Mouse (Mus musculus) stomach, postnatal 0 days (tissue): Measurements from ENCODE around the gene Ifngr2. TPM values are rescaled to one million over a fixed set of nuclear protein-coding genes. Genes with fewer than 3 reads are reported as not detected.

ENCODE experiments used
- ATAC-seq: fragments of 200-750 bp; cut with Nextera tagmentation; 2 replicates; pipeline ENCODE4 v1.8.0; 2017; ENCODE audit not compliant: low FRiP score, low TSS enrichment
- DNase-seq: peaks from one replicate; pipeline ENCODE4 v3.0.0-alpha.2; 2016; ENCODE audit warnings: low spot score
- H3K27ac ChIP-seq: fragments of 300-500 bp; sonication (generic); replicated peaks from 2 replicates; pipeline ENCODE4 v1.5.1; 2014; ENCODE audit warnings: mild to moderate bottlenecking, control low read depth
- H3K27me3 ChIP-seq: fragments of 300-500 bp; sonication (generic); 2 replicates; pipeline ENCODE4 v1.6.1; 2014; ENCODE audit warnings: low read length; ENCODE audit not compliant: control insufficient read depth, insufficient read depth
- H3K36me3 ChIP-seq: fragments of 300-500 bp; sonication (generic); 2 replicates; pipeline ENCODE4 v1.6.1; 2014; ENCODE audit warnings: low read length, mixed read lengths; ENCODE audit not compliant: control insufficient read depth, insufficient read depth
- H3K4me1 ChIP-seq: fragments of 300-500 bp; sonication (generic); replicated peaks from 2 replicates; pipeline ENCODE4 v1.6.1; 2014; ENCODE audit warnings: antibody characterized with exemption; ENCODE audit not compliant: control insufficient read depth, insufficient read depth
- H3K4me2 ChIP-seq: fragments of 300-500 bp; sonication (generic); replicated peaks from 2 replicates; pipeline ENCODE4 v1.6.1; 2014; ENCODE audit warnings: low read depth, mild to moderate bottlenecking, control low read depth, moderate library complexity
- H3K4me3 ChIP-seq: fragments of 300-500 bp; sonication (generic); 2 replicates; pipeline ENCODE4 v1.5.1; 2014; ENCODE audit warnings: low read depth, low read length, control low read depth
- H3K9ac ChIP-seq: fragments of 300-500 bp; sonication (generic); 2 replicates; pipeline ENCODE4 v1.6.1; 2014; ENCODE audit warnings: mild to moderate bottlenecking, low read length, control low read depth, mixed read lengths
- H3K9me3 ChIP-seq: fragments of 300-500 bp; sonication (generic); 2 replicates; pipeline ENCODE4 v1.6.1; 2016; ENCODE audit warnings: low read length; ENCODE audit not compliant: control insufficient read depth
- CTCF ChIP-seq: IDR thresholded peaks from 2 replicates; pipeline ENCODE4 v1.5.1; 2016; ENCODE audit warnings: antibody characterized with exemption, low read depth, mild to moderate bottlenecking, moderate library complexity
- EP300 ChIP-seq: optimal IDR thresholded peaks from 2 replicates; pipeline ENCODE3; 2016; ENCODE audit warnings: antibody characterized with exemption
- WGBS: fragments of 180-500 bp; shearing (Covaris S2); extraction: QIAGEN DNeasy Blood & Tissue Kit; methylation state at CpG from one replicate; pipeline ENCODE4 v1.1.7; 2014; 5-methylcytosine and 5-hydroxymethylcytosine counted together
- polyA plus RNA-seq: library from polyadenylated mRNA; unstranded; fragments of >200 nt; fragmentation: Nextera tagmentation; extraction: Ambion mirVana; gene quantifications from 2 replicates; pipeline ENCODE4 v1.2.1, GENCODE M21; 2015

Gene Ifngr2
- polyA plus RNA-seq, 1 experiment from 2014 or later, result 57.8 TPM

DNA sequence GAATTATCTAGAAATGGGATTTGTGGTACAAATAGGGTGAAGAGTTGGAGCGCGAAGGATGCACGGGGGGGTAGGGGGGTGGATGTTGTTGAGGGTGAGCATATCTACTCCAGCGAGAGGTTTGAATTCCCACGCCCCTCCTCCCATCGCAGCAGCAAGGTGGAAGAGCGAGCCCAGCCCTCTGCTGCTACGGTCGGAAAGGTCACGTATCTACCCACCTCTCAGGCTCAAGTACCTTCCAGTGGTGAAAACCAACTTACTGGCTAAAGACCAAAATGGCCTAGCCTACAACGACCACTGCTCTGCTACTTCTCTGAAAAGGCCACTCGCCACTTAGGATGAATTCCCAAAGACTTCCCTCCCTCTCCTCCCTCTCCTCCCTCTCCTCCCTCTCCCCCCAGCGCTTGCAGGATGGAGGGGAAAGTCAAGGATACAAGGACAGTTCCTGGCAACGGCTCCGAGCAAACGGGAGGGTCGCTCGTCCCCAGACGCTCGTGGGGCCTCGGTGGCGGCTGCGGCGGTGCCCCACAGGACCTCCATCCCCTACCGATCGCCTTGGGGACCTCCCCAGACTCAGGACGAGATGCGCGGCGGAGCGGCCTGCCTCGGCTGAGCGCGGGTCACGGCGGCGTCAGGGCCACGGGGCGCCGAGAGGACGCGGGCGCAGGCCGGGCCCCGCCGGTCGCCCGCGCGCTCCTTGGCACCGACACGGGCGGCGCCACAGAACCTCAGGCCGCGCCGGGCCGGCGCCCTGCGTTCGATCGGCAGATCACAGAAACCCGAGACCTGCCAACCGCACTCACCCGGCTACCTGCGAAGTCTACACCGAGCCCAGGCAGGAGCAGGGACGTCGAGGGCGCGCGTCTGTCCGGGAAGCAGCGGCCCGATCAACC is 50.2 kb downstream of the Ifngr2 start:
- peak overlapping the region; percentile 77 for H3K27ac ChIP-seq
- H3K36me3 ChIP-seq, result no peaks in the 10 kb centered on the region
- TF ChIP-seq CTCF (no peak), EP300 (no peak)
- DNase-seq (peak; percentile 36), ATAC-seq (no peak; the same call in 1 of the 2 replicates)
- WGBS, result 1% methylated on average over 63 of the region's 75 CpGs
- H3K9me3 ChIP-seq, result no peaks in the 10 kb centered on the region
- H3K4me1 ChIP-seq, result no peaks in the 10 kb centered on the region
- peak overlapping the region; percentile 78 for H3K4me3 ChIP-seq
- no peaks in the 10 kb centered on the region for H3K27me3 ChIP-seq
- H3K4me2 ChIP-seq, result peak overlapping the region; percentile 93
- H3K9ac ChIP-seq, result peak overlapping the region; percentile 84

DNA sequence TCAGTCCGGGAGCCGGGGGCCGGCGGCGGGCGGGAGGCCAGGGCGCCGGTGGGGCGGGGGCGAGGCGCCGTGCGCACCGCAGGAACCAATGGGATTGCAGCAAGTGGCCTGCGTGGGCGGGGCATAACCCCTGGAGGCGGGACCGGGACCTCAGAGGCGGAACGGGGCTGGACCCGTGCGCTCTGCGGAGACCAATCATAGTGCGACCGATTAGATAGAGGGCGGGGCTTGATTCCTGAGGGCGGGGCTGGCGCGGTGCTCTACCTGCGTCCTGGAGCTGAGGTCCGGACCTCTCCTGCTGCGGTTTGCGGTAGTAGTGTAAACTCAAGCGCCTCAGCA is 50.8 kb downstream of the Ifngr2 start, which contains the start of gene Tmem50b:
TSS of gene Tmem50b (minus strand) at position 129 of the 339 bp plus-strand sequence.
- TF ChIP-seq EP300 (no peak), CTCF (no peak)
- no peaks in the 10 kb centered on the region for H3K36me3 ChIP-seq
- H3K4me1 ChIP-seq, result no peaks in the 10 kb centered on the region
- H3K27ac ChIP-seq, result peak within 1 kb of the TSS; percentile 77
- ATAC-seq, result peak; percentile 99
- H3K9me3 ChIP-seq, result no peaks in the 10 kb centered on the region
- no peaks in the 10 kb centered on the region for H3K27me3 ChIP-seq
- DNase-seq, result peak; percentile 99
- peak within 1 kb of the TSS; percentile 93 for H3K4me2 ChIP-seq
- H3K9ac ChIP-seq, result peak within 1 kb of the TSS; percentile 84
- H3K4me3 ChIP-seq, result peak within 1 kb of the TSS; percentile 78
- WGBS, result 0% methylated on average over 24 of the region's 34 CpGs

DNA sequence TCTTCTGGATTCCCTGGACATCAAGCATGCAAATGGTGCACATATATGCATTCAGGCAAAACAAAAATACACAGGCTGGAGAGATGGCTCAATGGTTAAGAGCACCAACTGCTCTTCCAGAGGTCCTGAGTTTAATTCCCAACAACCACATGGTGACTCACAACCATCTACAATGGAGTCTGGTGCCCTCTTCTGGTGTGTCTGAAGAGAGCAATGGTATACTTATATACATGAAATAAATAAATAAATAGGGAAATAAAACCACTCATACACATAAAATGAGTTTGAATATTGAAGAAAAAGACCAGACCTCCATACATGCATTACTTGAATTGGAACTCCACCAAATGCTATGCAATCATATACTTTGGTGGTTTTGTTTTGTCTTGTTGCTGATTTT is 52.4 kb downstream of the Ifngr2 start:
- H3K36me3 ChIP-seq, result no peaks in the 10 kb centered on the region
- TF ChIP-seq CTCF, result peak; percentile 29; the same call in 1 of the 2 replicates
- no peak for TF ChIP-seq EP300

DNA sequence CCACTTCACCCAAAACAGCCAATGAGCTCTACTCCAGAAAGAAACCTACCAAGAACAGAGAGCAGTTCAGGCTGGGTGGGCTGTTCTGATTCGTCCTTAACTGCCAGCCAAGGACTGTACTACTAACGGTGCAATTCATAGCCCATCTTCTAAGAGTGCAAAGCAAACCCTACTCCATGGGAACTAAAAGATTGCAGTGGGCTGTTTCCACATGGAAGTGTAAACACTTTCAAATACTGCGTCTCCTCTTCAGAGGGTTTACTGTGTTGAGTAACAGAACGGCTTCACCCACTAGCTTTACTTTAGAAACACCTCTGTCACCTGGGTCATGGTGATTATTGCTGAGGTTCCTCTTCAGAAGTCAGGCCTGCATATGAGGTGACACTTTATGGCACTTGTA is 54.2 kb downstream of the Ifngr2 start:
- no peak overlapping the region for H3K9ac ChIP-seq
- TF ChIP-seq CTCF, result no peak
- TF ChIP-seq EP300, result no peak
- H3K27ac ChIP-seq, result no peak overlapping the region
- no peaks in the 10 kb centered on the region for H3K4me1 ChIP-seq
- no peaks in the 10 kb centered on the region for H3K27me3 ChIP-seq
- H3K36me3 ChIP-seq, result no peaks in the 10 kb centered on the region
- no peak for DNase-seq
- ATAC-seq, result no peak
- H3K4me3 ChIP-seq, result no peak overlapping the region
- 37% methylated on average over 4 of the region's 4 CpGs for WGBS
- no peaks in the 10 kb centered on the region for H3K9me3 ChIP-seq
- no peak overlapping the region for H3K4me2 ChIP-seq

More for the DNA sequence above, 52.4 kb downstream of the Ifngr2 start:
- Histone ChIP-seq H3K4me3 (no peak overlapping the region), H3K4me2 (no peak overlapping the region), H3K27me3 (no peaks in the 10 kb centered on the region), H3K27ac (no peak overlapping the region), H3K9ac (no peak overlapping the region), H3K9me3 (no peaks in the 10 kb centered on the region), H3K4me1 (no peaks in the 10 kb centered on the region)
- no peak for ATAC-seq
- no peak for DNase-seq

GRCm38 (mm10) chr16:91601693-91602092 is 54.8 kb downstream of the Ifngr2 start:
- Histone ChIP-seq H3K4me2 (no peak overlapping the region), H3K4me1 (no peaks in the 10 kb centered on the region), H3K36me3 (no peaks in the 10 kb centered on the region), H3K27me3 (no peaks in the 10 kb centered on the region), H3K9me3 (no peaks in the 10 kb centered on the region), H3K9ac (no peak overlapping the region), H3K27ac (no peak overlapping the region), H3K4me3 (no peak overlapping the region)
- no peak for ATAC-seq
- no peak for DNase-seq
- no peak for TF ChIP-seq EP300
- no peak for TF ChIP-seq CTCF
- 53% methylated on average over 9 of the region's 9 CpGs for WGBS

- WGBS, result 76% methylated on average over 6 of the region's 6 CpGs
- H3K4me2 ChIP-seq, result no peak overlapping the region
- ATAC-seq (no peak), DNase-seq (no peak)
- H3K4me1 ChIP-seq, result no peaks in the 10 kb centered on the region
- H3K4me3 ChIP-seq, result no peak overlapping the region
- no peak overlapping the region for H3K9ac ChIP-seq
- TF ChIP-seq CTCF (no peak), EP300 (no peak)
- no peaks in the 10 kb centered on the region for H3K9me3 ChIP-seq
- no peaks in the 10 kb centered on the region for H3K36me3 ChIP-seq
- no peaks in the 10 kb centered on the region for H3K27me3 ChIP-seq
- H3K27ac ChIP-seq, result no peak overlapping the region
These were observed 58.3 kb downstream of the Ifngr2 start for GRCm38 (mm10) chr16:91605156-91605555.
